Mouse (Mus musculus) layer of hippocampus, adult 11-12 months (tissue): ENCODE data around the gene Fam107a.

Source experiments
- DNase-seq: peaks from one replicate; pipeline ENCODE4 v3.0.0; 2022; ENCODE audit warnings: low spot score

Gene Fam107a

DNA sequence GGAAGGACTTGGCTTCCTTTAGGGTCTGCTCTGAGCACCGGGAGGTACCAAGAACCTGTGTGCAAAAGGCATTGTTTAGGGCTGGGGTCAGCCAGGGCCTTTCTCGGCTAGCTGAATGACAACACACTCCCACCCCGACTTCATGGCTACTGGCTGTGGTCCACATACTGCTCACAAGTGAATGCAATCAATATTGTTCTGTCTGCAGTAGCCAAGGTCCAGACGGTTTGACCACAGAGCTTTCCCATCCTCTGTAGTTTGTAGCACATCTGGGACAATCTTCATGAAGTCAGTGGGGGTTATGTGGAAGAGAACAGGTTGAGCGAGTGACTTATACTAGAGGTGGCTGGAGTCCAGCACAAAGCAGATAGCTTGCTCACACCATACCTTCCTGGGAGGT is 60.9 kb downstream of the Fam107a start:
- DNase-seq = no peak

DNA sequence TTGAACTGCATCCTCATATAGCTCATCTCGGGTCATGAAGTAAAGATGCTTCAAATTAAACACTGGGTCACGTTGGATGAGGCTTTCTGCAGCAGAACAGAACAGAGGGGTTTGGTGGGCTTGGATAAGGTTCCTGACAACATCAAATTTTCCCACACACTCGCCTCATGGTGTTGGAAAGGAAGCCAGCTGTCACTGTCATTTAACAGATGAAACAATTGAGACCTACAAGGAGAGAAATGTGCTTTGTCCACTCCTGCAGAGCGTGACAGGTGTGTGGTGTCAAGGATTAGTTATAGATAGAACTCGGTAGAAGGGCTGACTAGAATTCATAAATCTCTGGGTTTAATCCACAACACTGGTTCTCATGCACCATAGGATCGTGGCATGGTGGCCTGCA is 61.8 kb downstream of the Fam107a start:
- no peak for DNase-seq

DNA sequence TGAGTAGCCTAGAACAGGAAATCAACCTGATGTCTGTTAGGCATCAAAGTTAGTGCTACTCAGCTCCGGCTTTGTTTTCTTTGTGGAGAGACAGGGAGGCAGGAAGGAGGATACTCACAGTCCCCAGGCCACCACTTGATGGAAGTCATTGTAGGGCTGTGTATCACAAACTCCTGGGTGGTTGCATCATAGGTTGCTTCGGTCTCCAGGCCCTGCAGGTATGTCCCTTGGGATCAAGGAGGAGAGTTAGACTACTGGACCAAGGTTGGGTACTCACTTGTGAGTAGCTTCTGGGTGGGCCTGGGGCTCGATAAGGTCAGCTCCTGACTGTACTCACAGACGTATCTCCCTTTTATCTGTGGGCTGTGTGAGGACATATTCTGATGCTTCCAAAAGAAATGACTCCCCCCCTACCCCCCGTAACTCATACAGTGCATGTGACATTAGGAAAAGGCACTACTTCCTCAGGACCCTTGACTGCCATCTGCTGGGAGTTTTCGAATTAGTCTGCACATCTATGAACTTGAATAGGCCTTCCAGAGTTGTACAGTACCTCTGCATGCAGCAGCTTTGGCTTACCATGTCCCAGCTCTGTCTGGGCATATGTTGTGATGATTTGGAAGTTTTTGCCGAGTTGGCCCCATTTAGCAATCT is 62.6 kb downstream of the Fam107a start:
- peak; percentile 83 for DNase-seq

DNA sequence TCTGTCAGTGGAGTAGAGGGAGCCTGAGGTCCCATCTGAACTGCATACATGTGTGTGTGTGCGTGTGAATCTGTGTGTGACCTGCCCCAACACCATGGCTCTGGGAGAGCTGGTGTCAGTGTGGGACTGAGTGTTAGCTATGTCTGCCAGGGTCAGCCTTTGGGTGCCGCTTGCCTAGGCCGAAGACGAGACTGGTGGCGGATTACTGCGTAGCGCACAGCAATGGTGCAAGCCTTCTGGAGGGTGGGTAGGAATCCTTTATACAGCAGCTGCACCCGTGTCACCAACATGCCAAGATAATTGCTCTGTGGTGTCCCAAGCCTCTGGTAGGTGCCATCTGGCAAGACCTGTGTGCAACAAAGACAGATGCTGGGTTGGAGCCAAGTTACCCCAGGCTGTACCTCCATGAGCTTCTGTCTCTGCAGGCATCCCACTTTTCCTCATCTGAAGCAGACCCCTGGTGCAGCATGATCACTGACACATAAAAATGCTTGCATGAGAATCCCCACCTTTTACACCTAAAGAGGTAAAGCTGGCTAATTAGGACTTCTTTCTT is 66.4 kb downstream of the Fam107a start:
- DNase-seq = no peak

DNA sequence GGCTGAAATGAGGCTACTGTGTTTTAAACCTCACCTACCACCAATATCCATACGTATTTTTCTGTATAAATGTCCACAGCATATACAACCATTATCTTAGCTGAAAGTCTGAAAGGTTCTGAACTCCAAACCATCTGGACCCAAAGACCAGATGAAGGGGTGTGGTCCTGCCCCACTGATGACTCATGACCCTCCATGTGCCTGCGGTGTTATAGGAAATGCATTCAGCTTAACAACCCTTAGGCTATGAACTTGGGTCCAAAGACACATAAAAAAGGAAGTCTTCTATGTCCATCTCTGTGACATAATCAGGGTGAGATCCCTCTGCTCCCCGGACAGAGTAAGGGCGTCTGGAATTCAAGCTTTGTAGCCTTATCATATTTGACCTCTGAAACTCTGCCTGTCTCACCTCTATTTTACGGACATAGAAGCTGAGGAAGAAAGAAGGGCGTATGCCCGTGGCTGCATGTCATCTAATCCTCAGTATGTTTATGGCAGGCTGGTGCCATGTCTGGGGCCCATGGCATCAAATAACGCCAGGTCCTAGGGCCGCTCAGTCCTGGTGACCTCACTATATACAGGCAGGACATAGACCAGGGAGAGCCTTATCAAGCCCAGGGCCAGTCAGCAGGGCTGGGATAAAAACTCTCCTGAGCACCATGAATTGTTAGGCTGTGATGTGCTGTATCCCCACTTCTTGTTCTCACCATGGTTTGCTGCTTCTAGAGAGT is 67.5 kb downstream of the Fam107a start:
- DNase-seq = no peak

DNA sequence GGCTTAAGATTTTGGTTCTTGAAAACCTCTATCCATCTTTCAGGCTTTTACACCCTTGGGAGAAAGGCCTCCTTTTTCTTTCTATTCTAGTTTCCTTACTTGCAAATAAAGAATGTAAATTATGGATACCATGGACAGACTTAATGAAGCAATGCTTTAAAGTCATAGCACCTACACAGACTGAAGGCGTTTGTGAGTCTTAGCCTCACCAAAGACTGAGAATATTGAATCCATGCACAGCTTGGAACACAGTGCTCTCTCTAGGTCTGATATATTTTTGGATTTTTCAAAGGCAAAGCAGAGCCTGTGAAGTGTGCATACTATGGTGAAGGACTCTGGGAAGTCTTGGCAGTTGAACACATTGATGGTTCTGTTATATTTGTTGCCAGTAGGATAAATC is 68.6 kb downstream of the Fam107a start:
- no peak for DNase-seq

DNA sequence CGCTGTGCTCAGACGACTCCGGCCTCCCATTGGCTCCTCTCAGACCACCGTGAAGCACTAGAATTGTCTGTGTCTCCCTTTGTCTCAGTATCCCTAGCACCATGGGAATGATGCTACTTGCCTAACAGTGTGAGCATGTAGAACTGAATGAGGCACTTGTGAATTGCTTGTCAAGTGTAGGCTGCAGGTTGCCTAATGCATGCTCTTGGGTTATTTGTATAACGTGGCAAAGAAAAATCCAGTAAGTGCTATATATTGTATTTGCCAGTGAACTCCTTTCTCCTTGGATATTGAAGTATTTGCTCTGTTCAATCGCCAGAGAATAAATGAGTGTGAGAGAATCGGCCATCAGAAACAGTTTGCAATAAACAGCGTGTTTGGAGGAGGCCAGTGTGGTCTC is 70.9 kb downstream of the Fam107a start:
- no peak for DNase-seq
